Mouse (Mus musculus): Measurements from ENCODE around the gene Atp6v1c2. TPM values are rescaled to one million over a fixed set of nuclear protein-coding genes. Genes with fewer than 3 reads are reported as not detected.

Gene Atp6v1c2
- total and polyA plus RNA-seq, 3 experiments: 0.19 to 0.42 TPM; not detected in 1

GRCm38 (mm10) chr12:17372696-17373095, 43.5 kb upstream of the Atp6v1c2 start:
- in situ Hi-C loops (cut with MboI; ENCODE audit: low pct_ligation_motif_present, low pct_unique_long_range_greater_than_20kb, low sequenced_read_pairs) (loop anchor here (25.0 kb wide), 1 partner anchor 290 kb away; no protein-coding TSS in a partner anchor), dilution Hi-C loops (cut with MboI; ENCODE audit: extremely low pct_ligation_motif_present, extremely low pct_unique_long_range_greater_than_20kb, low sequenced_read_pairs) (no loop called here)
- peaks cover 67 to 93% of the 10 kb centered on the region in 2 experiments for H3K36me3 ChIP-seq (replicated peaks in 1 of 2; ENCODE audit: control insufficient read depth in 1 of 2, insufficient read depth in 1 of 2, low read length in 1 of 2)
- H3K27me3 ChIP-seq (replicated peaks): no peaks in the 10 kb centered on the region
- no peak for TF ChIP-seq ZMIZ1 (IDR thresholded peaks at IDR 0.05; ENCODE audit: low read depth, low read length)
- no peak for TF ChIP-seq MAFK (IDR thresholded peaks at IDR 0.05; ENCODE audit: insufficient replicate concordance, low read length)
- TF ChIP-seq MAX (IDR thresholded peaks at IDR 0.05; ENCODE audit: low read length): no peak
- TF ChIP-seq SIN3A (IDR thresholded peaks at IDR 0.05; ENCODE audit: low read length): no peak
- TF ChIP-seq CTCF (conservative IDR thresholded peaks at IDR 0.05 in 1 of 2, IDR thresholded peaks at IDR 0.05 in 1 of 2; ENCODE audit: low read depth in 2 of 2, low read length in 2 of 2): no peak
- TF ChIP-seq ETS1 (conservative IDR thresholded peaks at IDR 0.05; ENCODE audit: low read depth, low read length): no peak
- TF ChIP-seq POLR2A (IDR thresholded peaks at IDR 0.05; ENCODE audit: low read depth, low read length): no peak
- TF ChIP-seq MXI1 (IDR thresholded peaks at IDR 0.05; ENCODE audit: low read depth, low read length): no peak
- no peak for TF ChIP-seq SMC3 (IDR thresholded peaks at IDR 0.05; ENCODE audit: low read depth, low read length)
- TF ChIP-seq CHD2 (IDR thresholded peaks at IDR 0.05; ENCODE audit: low read length): no peak
- no peak for TF ChIP-seq MEF2A (IDR thresholded peaks at IDR 0.05; ENCODE audit: borderline replicate concordance, low read depth, low read length)
- H3K27ac ChIP-seq (ENCODE audit: insufficient read depth, low read depth): no peak overlapping the region
- H3K9ac ChIP-seq (ENCODE audit: insufficient read depth, low read depth): no peak overlapping the region
- no peaks in the 10 kb centered on the region for H3K9me3 ChIP-seq (replicated peaks; ENCODE audit: low read length)
- H3K4me2 ChIP-seq (ENCODE audit: insufficient read depth, low read depth, poor library complexity, severe bottlenecking): no peak overlapping the region
- peaks cover 0 to 47% of the 10 kb centered on the region in 2 experiments; a peak in 2 of 4 replicates for H3K4me1 ChIP-seq (ENCODE audit: control insufficient read depth in 1 of 2, insufficient read depth in 2 of 2)
- H3K79me2 ChIP-seq (replicated peaks; ENCODE audit: control insufficient read depth, extremely low read depth, insufficient read depth, poor library complexity, severe bottlenecking): no peaks in the 10 kb centered on the region
- no peak for DNase-seq (ENCODE audit: extremely low read depth)
- no peak overlapping the region for H3K4me3 ChIP-seq (replicated peaks in 1 of 3; ENCODE audit: low read depth in 2 of 3, low read length in 2 of 3, poor library complexity in 1 of 3)

DNA sequence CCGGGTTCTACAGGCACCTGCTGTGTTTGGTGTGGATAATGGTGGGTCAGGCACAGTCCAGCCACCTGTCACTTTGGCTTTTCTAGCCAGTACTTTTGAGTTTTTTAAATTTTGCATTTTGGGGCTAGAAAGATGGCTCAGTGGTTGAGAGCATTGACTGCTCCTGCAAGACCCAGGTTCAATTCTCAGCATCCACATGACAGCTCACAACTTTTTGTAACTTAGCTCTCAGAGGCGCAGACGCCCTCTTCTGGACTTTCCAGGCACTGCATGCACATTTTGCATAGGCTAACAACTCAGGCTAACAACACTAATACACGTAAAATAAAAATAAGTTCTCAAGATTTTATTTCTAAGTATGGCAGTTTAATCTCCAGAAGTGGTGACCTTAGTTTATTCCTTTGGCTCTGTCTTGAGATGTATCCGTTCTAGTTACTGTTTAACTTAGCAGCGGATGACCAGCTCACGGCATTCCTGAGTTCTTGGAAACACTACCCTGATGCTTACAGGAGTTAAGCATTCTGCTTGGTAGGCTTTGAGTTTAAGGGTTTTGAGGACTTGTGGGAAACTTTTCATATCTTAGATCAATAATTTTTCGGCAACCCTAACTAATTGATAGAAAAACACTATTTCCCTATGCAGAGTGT, 42.6 kb upstream of the Atp6v1c2 start:
- H3K4me1 ChIP-seq (ENCODE audit: control insufficient read depth in 1 of 2, insufficient read depth in 2 of 2): peaks cover 0 to 41% of the 10 kb centered on the region in 2 experiments; a peak in 2 of 4 replicates
- no peak for DNase-seq (ENCODE audit: extremely low read depth)
- in situ Hi-C loops (cut with MboI; ENCODE audit: low pct_ligation_motif_present, low pct_unique_long_range_greater_than_20kb, low sequenced_read_pairs): loop anchor here (25.0 kb wide), 1 partner anchor 291 kb away; no protein-coding TSS in a partner anchor

More for the DNA sequence above, 42.6 kb upstream of the Atp6v1c2 start:
- H3K4me3 ChIP-seq (replicated peaks in 1 of 3; ENCODE audit: low read depth in 2 of 3, low read length in 2 of 3, poor library complexity in 1 of 3): no peak overlapping the region
- dilution Hi-C loops (cut with MboI; ENCODE audit: extremely low pct_ligation_motif_present, extremely low pct_unique_long_range_greater_than_20kb, low sequenced_read_pairs): no loop called here
- H3K36me3 ChIP-seq (replicated peaks in 1 of 2; ENCODE audit: control insufficient read depth in 1 of 2, insufficient read depth in 1 of 2, low read length in 1 of 2): peaks cover 63 to 92% of the 10 kb centered on the region in 2 experiments
- no peaks in the 10 kb centered on the region for H3K9me3 ChIP-seq (replicated peaks; ENCODE audit: low read length)
- no peaks in the 10 kb centered on the region for H3K27me3 ChIP-seq (replicated peaks)
- H3K4me2 ChIP-seq (ENCODE audit: insufficient read depth, low read depth, poor library complexity, severe bottlenecking): no peak overlapping the region
- TF ChIP-seq MYC (IDR thresholded peaks at IDR 0.05; ENCODE audit: low read depth, low read length): no peak
- peak; percentile 6; the same call in 1 of the 2 replicates for TF ChIP-seq RAD21 (IDR thresholded peaks at IDR 0.05; ENCODE audit: low read depth, low read length)
- TF ChIP-seq CTCF (conservative IDR thresholded peaks at IDR 0.05 in 1 of 2, IDR thresholded peaks at IDR 0.05 in 1 of 2; ENCODE audit: low read depth in 2 of 2, low read length in 2 of 2): peak; percentile 48 to 62
- no peak for TF ChIP-seq KAT2A (IDR thresholded peaks at IDR 0.05; ENCODE audit: insufficient replicate concordance, low read length)
- TF ChIP-seq SMC3 (IDR thresholded peaks at IDR 0.05; ENCODE audit: low read depth, low read length): peak; percentile 32
- no peaks in the 10 kb centered on the region for H3K79me2 ChIP-seq (replicated peaks; ENCODE audit: control insufficient read depth, extremely low read depth, insufficient read depth, poor library complexity, severe bottlenecking)
- H3K9ac ChIP-seq (ENCODE audit: insufficient read depth, low read depth): no peak overlapping the region
- no peak overlapping the region for H3K27ac ChIP-seq (ENCODE audit: insufficient read depth, low read depth)

Data from CH12.LX (cell line).